Mouse (Mus musculus): ENCODE measurements around the gene Prkar1a. TPM values are rescaled to one million over a fixed set of nuclear protein-coding genes. Genes with fewer than 3 reads are reported as not detected.
"Not testable (repeated sequence)": the region's sequence is repeated elsewhere in the genome, so short reads cannot be mapped to it uniquely, and the experiment has no call there.

Gene Prkar1a
- polyA plus RNA-seq, 1 experiment from 2014 or later: 411 TPM

- Histone ChIP-seq H3K4me3 (ENCODE audit: low read depth, low read length) (no peak overlapping the region), H3K27ac (ENCODE audit: low read depth) (0 out of 2 replicates have a peak overlapping the region, but pooled peaks have one; percentile 1), H3K4me2 (peak overlapping the region; percentile 1; the same call in 1 of the 2 replicates), H3K4me1 (ENCODE audit: insufficient read depth) (0 out of 2 replicates have a peak, but pooled peaks cover 5% of the 10 kb centered on the region), H3K27me3 (ENCODE audit: insufficient read depth, low read length) (no peaks in the 10 kb centered on the region), H3K9me3 (ENCODE audit: low read depth, low read length) (no peaks in the 10 kb centered on the region), H3K36me3 (ENCODE audit: insufficient read depth) (no peaks in the 10 kb centered on the region), H3K9ac (no peak overlapping the region)
- ATAC-seq (ENCODE audit: insufficient read depth) (no peak), DNase-seq (no peak)
- WGBS: 53% methylated on average over 7 of the region's 7 CpGs
- no peak for TF ChIP-seq CTCF (IDR thresholded peaks at IDR 0.05; ENCODE audit: low read depth)
Observed at GRCm38 (mm10) chr11:109612871-109613529, 36.2 kb upstream of the Prkar1a start.

- H3K27ac ChIP-seq (ENCODE audit: low read depth): no peak overlapping the region
- no peak overlapping the region for H3K9ac ChIP-seq
- TF ChIP-seq CTCF (IDR thresholded peaks at IDR 0.05; ENCODE audit: low read depth): no peak
- no peaks in the 10 kb centered on the region for H3K9me3 ChIP-seq (ENCODE audit: low read depth, low read length)
- 63% methylated on average over 9 of the region's 9 CpGs for WGBS
- DNase-seq: no peak
- ATAC-seq (ENCODE audit: insufficient read depth): no peak
- H3K4me1 ChIP-seq (ENCODE audit: insufficient read depth): 0 out of 2 replicates have a peak, but pooled peaks cover 2% of the 10 kb centered on the region
- no peak overlapping the region for H3K4me3 ChIP-seq (ENCODE audit: low read depth, low read length)
- no peak overlapping the region for H3K4me2 ChIP-seq
- H3K36me3 ChIP-seq (ENCODE audit: insufficient read depth): no peaks in the 10 kb centered on the region
- H3K27me3 ChIP-seq (ENCODE audit: insufficient read depth, low read length): no peaks in the 10 kb centered on the region
Observed at GRCm38 (mm10) chr11:109615286-109615685, 33.9 kb upstream of the Prkar1a start.

DNA sequence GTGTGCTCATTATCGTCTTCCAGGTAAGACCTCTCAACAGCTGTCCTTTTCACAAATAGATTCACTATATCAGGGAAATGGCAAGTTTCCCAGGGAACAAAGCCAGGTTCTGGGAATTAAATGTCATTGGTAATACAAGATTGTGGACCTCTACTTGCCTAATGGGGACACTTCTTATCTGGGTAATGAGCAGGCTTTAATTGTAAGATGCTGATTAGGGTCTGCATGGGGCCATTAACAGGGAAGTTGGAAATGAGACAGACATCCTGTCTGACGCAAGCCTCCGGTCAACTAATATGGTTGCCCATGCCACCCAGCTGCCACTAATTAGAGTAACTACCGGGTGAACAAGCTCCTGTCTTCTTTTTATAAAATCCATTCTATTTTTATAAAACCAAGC is 32.9 kb upstream of the Prkar1a start:
- DNase-seq (no peak), ATAC-seq (ENCODE audit: insufficient read depth) (no peak)
- H3K27me3 ChIP-seq (ENCODE audit: insufficient read depth, low read length): no peaks in the 10 kb centered on the region
- H3K36me3 ChIP-seq (ENCODE audit: insufficient read depth): no peaks in the 10 kb centered on the region
- no peak for TF ChIP-seq CTCF (IDR thresholded peaks at IDR 0.05; ENCODE audit: low read depth)
- no peaks in the 10 kb centered on the region for H3K9me3 ChIP-seq (ENCODE audit: low read depth, low read length)
- H3K4me1 ChIP-seq (ENCODE audit: insufficient read depth): no peaks in the 10 kb centered on the region
- 69% methylated on average over 4 of the region's 4 CpGs for WGBS
- H3K4me3 ChIP-seq (ENCODE audit: low read depth, low read length): no peak overlapping the region
- H3K9ac ChIP-seq: no peak overlapping the region
- no peak overlapping the region for H3K4me2 ChIP-seq
- peak overlapping the region; percentile 9; the same call in 1 of the 2 replicates for H3K27ac ChIP-seq (ENCODE audit: low read depth)

GRCm38 (mm10) chr11:109616766-109617165 is 32.4 kb upstream of the Prkar1a start:
- DNase-seq (peak; percentile 59), ATAC-seq (ENCODE audit: insufficient read depth) (no peak)
- no peaks in the 10 kb centered on the region for H3K27me3 ChIP-seq (ENCODE audit: insufficient read depth, low read length)
- no peaks in the 10 kb centered on the region for H3K9me3 ChIP-seq (ENCODE audit: low read depth, low read length)
- WGBS: 40% methylated on average over 4 of the region's 4 CpGs
- no peaks in the 10 kb centered on the region for H3K4me1 ChIP-seq (ENCODE audit: insufficient read depth)
- H3K27ac ChIP-seq (ENCODE audit: low read depth): peak overlapping the region; percentile 9; the same call in 1 of the 2 replicates
- H3K9ac ChIP-seq: no peak overlapping the region
- H3K4me2 ChIP-seq: no peak overlapping the region
- no peak for TF ChIP-seq CTCF (IDR thresholded peaks at IDR 0.05; ENCODE audit: low read depth)
- H3K4me3 ChIP-seq (ENCODE audit: low read depth, low read length): no peak overlapping the region
- H3K36me3 ChIP-seq (ENCODE audit: insufficient read depth): no peaks in the 10 kb centered on the region

DNA sequence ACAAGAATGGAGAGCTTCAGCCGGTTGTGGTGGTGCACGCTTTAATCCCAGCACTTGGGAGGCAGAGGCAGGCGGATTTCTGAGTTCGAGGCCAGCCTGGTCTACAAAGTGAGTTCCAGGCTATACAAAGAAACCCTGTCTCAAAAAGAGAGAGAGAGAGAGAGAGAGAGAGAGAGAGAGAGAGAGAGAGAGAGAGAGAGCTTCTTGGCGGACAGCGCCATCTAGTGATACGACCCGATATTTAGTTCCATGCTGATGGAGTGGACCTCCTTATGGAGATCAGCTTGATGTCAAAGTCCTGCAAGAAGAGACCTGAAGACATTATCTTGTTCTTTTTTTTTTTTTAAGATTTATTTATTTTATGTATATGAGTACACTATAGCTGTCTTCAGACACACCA is 30.1 kb upstream of the Prkar1a start:
- H3K4me3 ChIP-seq (ENCODE audit: low read depth, low read length); H3K4me2 ChIP-seq; H3K27ac ChIP-seq (ENCODE audit: low read depth); H3K4me1 ChIP-seq (ENCODE audit: insufficient read depth); H3K9ac ChIP-seq; H3K36me3 ChIP-seq (ENCODE audit: insufficient read depth); H3K27me3 ChIP-seq (ENCODE audit: insufficient read depth, low read length); H3K9me3 ChIP-seq (ENCODE audit: low read depth, low read length); ATAC-seq (ENCODE audit: insufficient read depth): not testable (repeated sequence)
- DNase-seq: peak; percentile 82
- peak; percentile 70 for TF ChIP-seq CTCF (IDR thresholded peaks at IDR 0.05; ENCODE audit: low read depth)
- 32% methylated on average over 8 of the region's 8 CpGs for WGBS

DNA sequence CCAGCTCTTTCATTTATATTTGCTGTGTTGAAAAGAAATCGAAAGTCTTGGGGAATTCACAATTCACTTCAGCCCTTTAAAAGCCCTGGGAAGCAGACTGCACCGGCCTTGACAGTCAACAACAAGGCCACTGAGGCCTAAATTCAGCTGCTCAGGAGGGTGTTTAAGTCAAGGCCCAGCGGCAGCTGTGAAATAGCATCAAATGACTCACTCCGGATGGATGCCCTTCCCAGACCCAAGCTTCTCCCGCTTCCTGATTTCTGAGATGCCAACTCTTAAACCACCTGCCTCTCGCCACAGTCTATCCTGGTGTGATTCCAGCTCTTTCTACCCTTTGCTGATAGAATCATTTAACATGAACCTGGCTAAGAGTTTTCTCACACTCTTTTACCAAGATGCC is 28.8 kb upstream of the Prkar1a start:
- Histone ChIP-seq H3K27me3 (ENCODE audit: insufficient read depth, low read length) (no peaks in the 10 kb centered on the region), H3K4me1 (ENCODE audit: insufficient read depth) (peaks cover 4% of the 10 kb centered on the region; the same call in 1 of the 2 replicates), H3K27ac (ENCODE audit: low read depth) (no peak overlapping the region), H3K36me3 (ENCODE audit: insufficient read depth) (no peaks in the 10 kb centered on the region), H3K9me3 (ENCODE audit: low read depth, low read length) (no peaks in the 10 kb centered on the region), H3K9ac (no peak overlapping the region), H3K4me2 (no peak overlapping the region), H3K4me3 (ENCODE audit: low read depth, low read length) (no peak overlapping the region)
- no peak for DNase-seq
- ATAC-seq (ENCODE audit: insufficient read depth): no peak
- 79% methylated on average over 6 of the region's 6 CpGs for WGBS
- no peak for TF ChIP-seq CTCF (IDR thresholded peaks at IDR 0.05; ENCODE audit: low read depth)

- WGBS: 20% methylated on average over 2 of the region's 2 CpGs
- TF ChIP-seq CTCF (IDR thresholded peaks at IDR 0.05; ENCODE audit: low read depth): peak; percentile 79
- H3K27me3 ChIP-seq (ENCODE audit: insufficient read depth, low read length): no peaks in the 10 kb centered on the region
- no peak overlapping the region for H3K27ac ChIP-seq (ENCODE audit: low read depth)
- 0 out of 2 replicates have a peak, but pooled peaks have one; percentile 7 for ATAC-seq (ENCODE audit: insufficient read depth)
- H3K4me1 ChIP-seq (ENCODE audit: insufficient read depth): peaks cover 4% of the 10 kb centered on the region; the same call in 1 of the 2 replicates
- no peak overlapping the region for H3K4me3 ChIP-seq (ENCODE audit: low read depth, low read length)
- no peak overlapping the region for H3K9ac ChIP-seq
- H3K4me2 ChIP-seq: no peak overlapping the region
- H3K9me3 ChIP-seq (ENCODE audit: low read depth, low read length): no peaks in the 10 kb centered on the region
- H3K36me3 ChIP-seq (ENCODE audit: insufficient read depth): no peaks in the 10 kb centered on the region
- peak; percentile 92 for DNase-seq
Observed at GRCm38 (mm10) chr11:109621183-109621582, 28.0 kb upstream of the Prkar1a start.
